Mouse (Mus musculus) stomach, postnatal 0 days (tissue): ENCODE results near the gene Tek.

Source experiments
- CTCF ChIP-seq: IDR thresholded peaks from 2 replicates; pipeline ENCODE4 v1.5.1; 2016; ENCODE audit warnings: antibody characterized with exemption, low read depth, mild to moderate bottlenecking, moderate library complexity
- EP300 ChIP-seq: optimal IDR thresholded peaks from 2 replicates; pipeline ENCODE3; 2016; ENCODE audit warnings: antibody characterized with exemption

DNA sequence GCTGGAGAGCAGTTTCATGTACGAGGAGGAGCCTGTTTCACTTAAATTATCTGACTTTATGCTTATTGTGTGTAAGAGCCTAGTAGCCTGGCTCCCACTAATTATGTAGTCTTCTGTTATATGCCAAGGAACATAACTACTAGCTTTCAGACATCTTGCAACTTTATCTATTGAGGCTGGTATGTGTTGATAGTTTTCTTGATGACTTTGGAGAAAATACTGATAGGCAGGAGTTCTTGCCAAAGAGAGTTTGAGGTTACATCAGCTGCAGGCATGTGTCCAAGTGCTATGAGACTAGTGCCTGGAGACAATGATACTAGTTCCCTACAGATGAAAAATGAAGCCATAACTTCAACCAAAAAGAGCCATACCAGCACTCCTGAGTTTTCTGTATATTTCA lies 64.1 kb downstream of the Tek start:
- TF ChIP-seq CTCF (no peak), EP300 (no peak)
